Mouse (Mus musculus): Measurements from ENCODE around the gene Wdr44. TPM values are rescaled to one million over a fixed set of nuclear protein-coding genes. Genes with fewer than 3 reads are reported as not detected.

Gene Wdr44
- total RNA-seq, 2 experiments from 2014 or later: 24.3 to 24.7 TPM

Other genes with a start within 250 kb of the Wdr44 start
- gene Gm4907, start 189.5 kb downstream of the Wdr44 start, total RNA-seq (2021): not detected